Mouse (Mus musculus): ENCODE measurements around the gene Sprr1b.

- TF ChIP-seq CTCF (IDR thresholded peaks at IDR 0.05; ENCODE audit: control insufficient read depth, insufficient read depth, low read length), result no peak
- no peak for TF ChIP-seq POLR2A (IDR thresholded peaks at IDR 0.05; ENCODE audit: borderline replicate concordance, control insufficient read depth, low read depth, low read length)
Measured at GRCm38 (mm10) chr3:92432282-92432681, 6.3 kb downstream of the Sprr1b start, which contains the start of gene Sprr2k.
